In genomic region chr12:79384787-79385186, GRCm38 (mm10) we compare ENCODE assay signal across 15 mouse cellular contexts.
DNase-seq lines count a peak whose midpoint lies in the region; ATAC-seq and TF ChIP-seq lines count a peak whose summit lies in the region.
"Had no signal": no experiment of that assay in that cellular context is flagged by ENCODE, and none has a peak within 500 bp of the region (broad histone marks: within the 10 kb centered on the region; RNA-seq: fewer than 3 reads in every experiment).

No protein-coding gene starts in this region.

- no peaks in the 10 kb centered on the region for H3K36me3 ChIP-seq in heart, embryonic 11.5 days (ENCODE audit: control insufficient read depth, insufficient read depth, low read length)
- H3K36me3 ChIP-seq in lung, embryonic 15.5 days: no peaks in the 10 kb centered on the region
- H3K36me3 ChIP-seq in liver, embryonic 12.5 days: no peaks in the 10 kb centered on the region
- H3K36me3 ChIP-seq in stomach, embryonic 16.5 days (ENCODE audit: control insufficient read depth, insufficient read depth, low read length): no peaks in the 10 kb centered on the region
- no peaks in the 10 kb centered on the region for H3K36me3 ChIP-seq in forebrain, postnatal 0 days (ENCODE audit: insufficient read depth)
- H3K36me3 ChIP-seq: limb, embryonic 12.5 days; midbrain, embryonic 10.5 days had no signal

- H3K4me3 ChIP-seq in heart, embryonic 11.5 days (ENCODE audit: low read depth, low read length): no peak overlapping the region
- no peak overlapping the region for H3K4me3 ChIP-seq in lung, embryonic 15.5 days
- H3K4me3 ChIP-seq in liver, embryonic 12.5 days: no peak overlapping the region
- H3K4me3 ChIP-seq in stomach, embryonic 16.5 days (replicated peaks; ENCODE audit: low read length): peak overlapping the region; percentile 25; the same call in 1 of the 2 replicates
- no peak overlapping the region for H3K4me3 ChIP-seq in forebrain, postnatal 0 days (ENCODE audit: low read depth, low read length)
- H3K4me3 ChIP-seq: limb, embryonic 12.5 days; midbrain, embryonic 10.5 days had no signal

- TF ChIP-seq CTCF in forebrain, postnatal 0 days (IDR thresholded peaks at IDR 0.05; ENCODE audit: low read depth): no peak

- WGBS in heart, embryonic 11.5 days (ENCODE audit: insufficient replicate concordance): 34% methylated on average over 9 of the region's 9 CpGs
- WGBS in lung, embryonic 15.5 days: 15% methylated on average over 9 of the region's 9 CpGs
- WGBS in liver, embryonic 12.5 days (ENCODE audit: insufficient replicate concordance): 51% methylated on average over 9 of the region's 9 CpGs
- WGBS in stomach, embryonic 16.5 days: 17% methylated on average over 9 of the region's 9 CpGs
- 53% methylated on average over 9 of the region's 9 CpGs for WGBS in forebrain, postnatal 0 days

- ATAC-seq in heart, embryonic 11.5 days (replicated peaks; ENCODE audit: insufficient number of reproducible peaks, low FRiP score, low TSS enrichment): no peak
- ATAC-seq in lung, embryonic 15.5 days (ENCODE audit: borderline replicate concordance, extremely low read depth, low FRiP score, low TSS enrichment): no peak
- no peak for ATAC-seq in liver, embryonic 12.5 days
- peak; percentile 72 for ATAC-seq in stomach, embryonic 16.5 days (ENCODE audit: insufficient read depth, low FRiP score)
- no peak for ATAC-seq in forebrain, postnatal 0 days
- ATAC-seq: activated CD4-positive, CD25-positive, alpha-beta regulatory T cell, adult 4 months had no signal

- no peaks in the 10 kb centered on the region for H3K9me3 ChIP-seq in heart, embryonic 11.5 days (replicated peaks; ENCODE audit: control insufficient read depth, low read length)
- no peaks in the 10 kb centered on the region for H3K9me3 ChIP-seq in lung, embryonic 15.5 days
- no peaks in the 10 kb centered on the region for H3K9me3 ChIP-seq in liver, embryonic 12.5 days (replicated peaks)
- no peaks in the 10 kb centered on the region for H3K9me3 ChIP-seq in stomach, embryonic 16.5 days (replicated peaks; ENCODE audit: control insufficient read depth, low read length)
- H3K9me3 ChIP-seq in forebrain, postnatal 0 days (ENCODE audit: low read length): no peaks in the 10 kb centered on the region
- H3K9me3 ChIP-seq: limb, embryonic 12.5 days; midbrain, embryonic 10.5 days had no signal

- H3K27ac ChIP-seq in heart, embryonic 11.5 days (ENCODE audit: low read depth, low read length): peak overlapping the region; percentile 31; the same call in 1 of the 2 replicates
- peak overlapping the region; percentile 79 for H3K27ac ChIP-seq in lung, embryonic 15.5 days
- no peak overlapping the region for H3K27ac ChIP-seq in liver, embryonic 12.5 days
- peak overlapping the region; percentile 94 for H3K27ac ChIP-seq in stomach, embryonic 16.5 days (ENCODE audit: low read length)
- no peak overlapping the region for H3K27ac ChIP-seq in forebrain, postnatal 0 days (ENCODE audit: low read depth, low read length)
- H3K27ac ChIP-seq: limb, embryonic 12.5 days had no signal

- peaks cover 24% of the 10 kb centered on the region for H3K4me1 ChIP-seq in heart, embryonic 11.5 days (ENCODE audit: control insufficient read depth, insufficient read depth, low read length)
- H3K4me1 ChIP-seq in lung, embryonic 15.5 days: peaks cover 47% of the 10 kb centered on the region
- peaks cover 29% of the 10 kb centered on the region for H3K4me1 ChIP-seq in liver, embryonic 12.5 days
- peaks cover 30% of the 10 kb centered on the region for H3K4me1 ChIP-seq in stomach, embryonic 16.5 days (ENCODE audit: control insufficient read depth, insufficient read depth, low read length)
- no peaks in the 10 kb centered on the region for H3K4me1 ChIP-seq in forebrain, postnatal 0 days (ENCODE audit: insufficient read depth)

- H3K4me2 ChIP-seq in heart, embryonic 11.5 days: peak overlapping the region; percentile 42
- peak overlapping the region; percentile 35 for H3K4me2 ChIP-seq in lung, embryonic 15.5 days
- peak overlapping the region; percentile 20; the same call in 1 of the 2 replicates for H3K4me2 ChIP-seq in liver, embryonic 12.5 days
- H3K4me2 ChIP-seq in stomach, embryonic 16.5 days (ENCODE audit: low read depth, low read length): peak overlapping the region; percentile 46
- H3K4me2 ChIP-seq in forebrain, postnatal 0 days (ENCODE audit: low read depth): no peak overlapping the region
- H3K4me2 ChIP-seq: limb, embryonic 12.5 days had no signal

- no peak overlapping the region for H3K9ac ChIP-seq in heart, embryonic 11.5 days (ENCODE audit: low read depth, low read length)
- no peak overlapping the region for H3K9ac ChIP-seq in lung, embryonic 15.5 days
- H3K9ac ChIP-seq in liver, embryonic 12.5 days: no peak overlapping the region; the same call in 1 of the 2 replicates
- H3K9ac ChIP-seq in stomach, embryonic 16.5 days (ENCODE audit: low read length): peak overlapping the region; percentile 62
- no peak overlapping the region for H3K9ac ChIP-seq in forebrain, postnatal 0 days
- H3K9ac ChIP-seq: limb, embryonic 12.5 days had no signal

- H3K27me3 ChIP-seq in heart, embryonic 11.5 days (ENCODE audit: control insufficient read depth, insufficient read depth, low read length): no peaks in the 10 kb centered on the region
- H3K27me3 ChIP-seq in lung, embryonic 15.5 days: no peaks in the 10 kb centered on the region
- no peaks in the 10 kb centered on the region for H3K27me3 ChIP-seq in liver, embryonic 12.5 days (replicated peaks)
- H3K27me3 ChIP-seq in stomach, embryonic 16.5 days (ENCODE audit: control insufficient read depth, insufficient read depth, low read length): no peaks in the 10 kb centered on the region
- no peaks in the 10 kb centered on the region for H3K27me3 ChIP-seq in forebrain, postnatal 0 days (ENCODE audit: insufficient read depth, low read length)
- H3K27me3 ChIP-seq: limb, embryonic 12.5 days had no signal

- DNase-seq in heart, adult 18-20 months: no peak
- no peak for DNase-seq in lung, adult 18-20 months
- DNase-seq in forebrain, postnatal 0 days: no peak
- no peak for DNase-seq in kidney, adult 8-10 months
- DNase-seq: cerebellum, adult 9-10 months; kidney, adult 11 months; retina, postnatal 1 day; thymus, postnatal 25 days had no signal

Comparison
In these comparisons a context has a peak if more than half of its experiments do, and no peak if none do; other contexts are left out.
1. H3K27ac ChIP-seq: peak in heart, embryonic 11.5 days (single experiment), lung, embryonic 15.5 days (single experiment) and stomach, embryonic 16.5 days (single experiment); none in liver, embryonic 12.5 days (single experiment) and forebrain, postnatal 0 days (single experiment).